Mouse (Mus musculus) spleen, postnatal 10 days (tissue): ENCODE results near the gene Cacna1d.

Experiments used
- DNase-seq, 2 experiments: peaks; one replicate each; pipeline ENCODE4 v3.0.0; 2021 to 2022; ENCODE audit warnings: low spot score in 2 of 2

Cacna1d gene

DNA sequence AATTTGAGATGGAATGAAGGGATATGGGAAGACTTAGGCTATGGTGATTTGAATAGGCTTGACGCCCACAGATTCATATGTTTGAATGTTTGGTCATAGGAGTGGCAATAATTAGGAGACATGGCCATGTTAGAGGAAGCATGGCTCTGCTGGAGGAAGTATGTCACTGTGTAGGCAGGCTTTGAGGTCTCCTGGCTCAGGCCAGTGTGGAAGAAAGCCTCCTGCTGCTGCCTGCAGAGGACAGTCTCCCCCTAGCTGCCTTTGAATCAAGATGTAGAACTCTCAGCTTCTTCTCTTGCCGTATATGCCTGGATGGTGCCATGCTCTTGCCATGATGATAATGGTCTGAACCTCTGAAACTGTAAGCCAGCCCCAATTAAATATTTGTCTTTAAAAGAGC, 120.2 kb downstream of the Cacna1d start:
- DNase-seq: no peak

DNA sequence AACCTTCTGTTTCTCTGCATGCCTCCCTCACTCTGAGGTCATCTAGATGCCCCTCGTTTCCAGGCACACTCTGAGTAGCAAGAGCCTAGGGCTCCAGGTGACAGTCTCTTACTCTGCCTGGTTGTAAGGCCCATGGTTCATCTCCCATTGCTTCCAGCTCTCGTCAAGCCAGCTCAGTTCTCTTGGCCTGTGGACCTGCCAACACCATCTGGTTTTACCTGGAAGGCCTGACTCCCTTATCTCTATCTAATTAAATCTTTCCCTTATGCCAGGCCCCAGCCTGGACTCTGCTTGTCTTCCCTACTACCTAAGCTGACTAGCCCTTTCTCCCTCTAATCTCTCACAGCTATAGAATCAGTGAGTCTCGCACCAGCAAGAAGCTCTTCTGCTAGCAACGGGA, 124.2 kb downstream of the Cacna1d start:
- DNase-seq: no peak

DNA sequence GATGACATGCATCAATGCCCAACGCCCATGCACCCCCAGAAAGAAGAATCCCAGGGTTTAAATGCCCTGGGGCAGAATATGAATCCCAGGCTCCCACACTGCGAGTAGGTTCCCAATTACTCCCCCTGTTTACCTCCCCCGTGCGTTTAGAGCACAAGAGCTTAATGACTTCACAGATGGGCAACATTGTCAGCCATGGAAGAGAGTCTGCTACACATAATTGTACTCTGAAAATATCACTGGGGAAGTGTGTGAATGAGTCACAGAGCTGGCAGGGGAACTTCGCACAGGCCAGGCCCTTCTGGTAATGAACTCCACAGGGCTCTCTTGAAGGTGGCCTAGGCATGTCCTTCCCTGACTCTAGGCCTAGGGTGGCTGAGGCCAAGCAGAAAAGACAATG, 125.4 kb downstream of the Cacna1d start:
- DNase-seq: no peak

- no peak for DNase-seq
Observed at GRCm38 (mm10) chr14:30363487-30364167, 127.6 kb downstream of the Cacna1d start.

DNA sequence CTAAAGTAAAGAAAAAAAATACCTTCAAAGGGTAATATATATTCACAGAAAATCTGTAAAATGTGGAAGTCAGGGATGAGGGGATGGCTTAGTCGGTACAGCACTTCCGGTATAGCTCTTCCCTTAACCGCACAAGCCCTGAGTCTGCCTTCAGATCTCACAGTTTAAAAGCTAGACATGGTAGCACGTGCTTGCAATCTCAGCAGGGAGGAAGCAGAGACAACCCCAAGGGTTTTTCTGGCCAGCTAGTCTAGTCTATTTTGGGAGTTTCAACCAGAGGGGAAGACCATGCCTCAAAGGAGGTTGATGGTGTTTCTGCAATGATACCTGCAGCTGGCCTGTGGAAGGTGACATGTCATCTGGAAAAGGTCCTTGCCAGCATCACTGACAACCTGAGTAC, 128.9 kb downstream of the Cacna1d start:
- DNase-seq: no peak

DNA sequence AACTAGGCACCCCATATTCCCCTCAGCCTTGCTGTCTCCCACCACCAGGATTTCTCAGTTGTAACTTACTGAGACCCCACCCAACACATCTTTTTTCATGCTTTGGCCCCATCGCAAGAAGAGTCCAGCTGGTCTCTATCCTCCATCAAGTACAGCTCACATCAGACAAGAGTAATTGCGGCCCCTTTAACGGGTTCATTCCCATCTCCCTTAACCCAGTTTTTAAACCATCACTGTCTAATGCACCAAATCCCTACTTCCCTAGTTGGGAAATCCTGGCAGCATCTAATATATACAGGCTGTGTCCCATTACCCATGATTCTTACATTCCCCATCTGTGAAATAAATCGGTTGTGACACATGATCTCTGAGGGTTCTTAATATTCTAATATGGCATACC, 130.8 kb downstream of the Cacna1d start:
- DNase-seq: no peak

DNA sequence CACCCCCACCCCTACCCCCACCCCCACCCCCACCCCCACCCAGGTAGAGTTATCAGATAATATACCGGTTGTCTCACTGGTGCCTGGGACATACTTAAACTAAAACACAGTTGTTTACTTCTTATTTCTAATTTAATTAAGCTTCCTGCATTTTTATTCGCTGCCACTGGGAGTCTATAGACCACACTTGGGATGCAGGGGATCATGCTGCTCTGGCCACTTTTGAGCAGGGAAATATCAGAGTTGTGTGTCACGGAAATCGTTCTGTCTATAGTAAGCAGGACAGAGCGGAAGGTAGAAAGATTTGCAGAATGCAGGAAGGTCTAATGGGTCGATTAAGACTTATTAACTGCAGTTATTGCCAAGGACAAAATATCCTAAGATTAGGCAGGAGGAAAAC, 131.3 kb downstream of the Cacna1d start:
- no peak for DNase-seq

DNA sequence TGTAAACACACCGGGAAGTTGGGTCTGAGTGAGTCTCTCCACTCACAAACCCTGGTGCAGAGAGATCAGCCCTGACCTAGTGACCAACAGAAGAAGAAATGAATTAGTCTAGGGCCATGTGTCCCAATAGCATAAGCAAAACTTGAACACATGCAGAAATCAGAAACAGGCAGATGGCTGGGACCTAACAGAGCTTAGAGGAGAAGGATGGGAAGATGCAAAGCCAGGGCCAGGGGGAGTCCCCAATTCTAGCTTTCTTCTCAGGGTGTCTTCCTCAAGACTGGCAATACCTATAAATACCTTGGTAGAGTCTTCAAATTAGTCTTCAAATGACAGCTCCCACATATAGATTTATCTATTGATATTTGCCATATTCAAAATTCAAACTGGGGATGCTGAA, 133.2 kb downstream of the Cacna1d start:
- DNase-seq: no peak

GRCm38 (mm10) chr14:30356456-30356855, 134.8 kb downstream of the Cacna1d start:
- DNase-seq: no peak

- no peak for DNase-seq
Observed at GRCm38 (mm10) chr14:30354761-30355160, 136.5 kb downstream of the Cacna1d start.

GRCm38 (mm10) chr14:30354127-30354463, 137.2 kb downstream of the Cacna1d start:
- no peak for DNase-seq

DNA sequence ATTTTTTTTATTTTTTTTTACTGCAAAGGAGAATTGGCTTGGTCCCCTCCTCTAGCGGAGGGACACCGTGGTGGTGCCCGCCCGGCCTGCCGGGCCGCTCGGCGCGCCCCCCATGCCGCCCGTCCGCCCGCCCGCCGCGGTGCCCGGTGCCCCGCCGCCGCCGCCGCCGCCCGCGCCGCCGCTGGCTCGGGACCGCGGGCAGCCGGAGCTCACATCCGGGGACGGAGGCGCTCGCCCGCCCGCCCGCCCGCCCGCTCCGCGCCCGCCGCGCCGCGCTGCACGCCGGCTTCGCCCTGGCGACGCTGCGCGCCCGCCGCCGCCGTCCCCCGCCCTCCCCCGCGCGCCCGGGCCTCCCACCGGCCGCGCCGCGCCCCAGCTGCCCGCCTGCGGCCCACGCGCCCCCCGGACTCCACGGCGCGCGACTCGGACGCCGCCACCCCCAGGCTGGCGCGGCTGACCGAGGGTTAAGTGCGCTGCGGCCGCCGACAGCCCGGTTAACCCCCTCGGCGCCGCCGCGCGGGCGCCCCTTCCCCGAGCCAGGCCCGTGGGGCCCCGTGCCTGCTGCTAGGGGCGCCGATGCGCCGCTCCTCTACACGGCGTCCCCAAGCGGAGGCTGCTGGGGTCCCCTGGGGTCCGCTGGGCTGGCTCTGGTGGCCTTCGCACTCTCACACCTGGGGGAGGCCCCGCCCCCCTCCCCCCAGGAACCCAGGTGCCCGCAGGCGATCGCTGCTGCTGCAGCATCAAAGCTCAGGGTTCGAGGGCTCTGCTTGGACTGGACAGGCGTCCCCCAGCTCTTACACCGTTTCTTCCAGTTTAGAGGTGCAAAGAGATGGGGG, 137.7 kb downstream of the Cacna1d start:
- DNase-seq: no peak

GRCm38 (mm10) chr14:30352951-30353270, 138.3 kb downstream of the Cacna1d start:
- no peak for DNase-seq

DNA sequence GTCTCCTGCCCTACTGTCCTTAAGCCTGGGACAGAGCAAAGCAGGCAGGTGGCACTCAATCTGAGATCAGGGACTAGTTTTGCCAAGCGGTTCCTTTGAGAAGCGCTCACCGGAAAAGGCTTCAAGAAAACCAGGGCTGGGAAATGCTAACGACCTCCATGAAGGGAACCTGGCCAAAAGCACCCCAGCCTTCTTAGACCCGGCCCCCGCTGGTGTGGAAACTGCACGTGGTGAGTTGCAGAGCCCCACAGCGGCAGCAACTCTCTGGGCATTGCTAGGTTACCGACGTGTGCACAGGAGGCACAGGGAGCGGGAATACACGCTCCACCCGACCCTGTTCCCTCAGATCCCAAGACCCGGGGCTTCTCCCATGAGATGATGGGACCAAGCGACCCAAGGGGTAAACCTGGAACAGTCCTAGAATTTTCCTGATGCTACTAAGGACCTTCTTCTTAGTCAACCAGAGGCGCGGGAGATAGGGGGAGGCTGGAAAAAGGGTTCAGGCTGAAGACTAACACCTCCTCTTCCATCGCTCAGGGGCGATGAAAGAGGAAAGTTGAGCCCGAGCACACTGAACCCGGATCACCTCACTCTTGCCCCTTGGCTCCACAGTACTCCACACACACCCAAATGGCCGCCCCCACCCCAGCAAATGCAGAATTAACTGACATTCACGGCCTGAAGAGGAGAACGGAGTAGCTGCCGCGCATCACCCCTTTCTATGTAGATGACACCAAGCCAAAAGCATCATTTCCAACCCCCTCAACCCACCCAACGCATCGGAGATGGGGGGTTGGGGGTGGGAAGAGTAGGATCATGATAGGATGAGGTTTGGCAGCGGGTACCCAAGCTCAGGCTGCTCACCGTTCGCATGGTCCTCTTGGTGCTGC, 138.9 kb downstream of the Cacna1d start:
- DNase-seq: no peak

- no peak for DNase-seq
Observed at GRCm38 (mm10) chr14:30350285-30350684, 141.0 kb downstream of the Cacna1d start.

DNA sequence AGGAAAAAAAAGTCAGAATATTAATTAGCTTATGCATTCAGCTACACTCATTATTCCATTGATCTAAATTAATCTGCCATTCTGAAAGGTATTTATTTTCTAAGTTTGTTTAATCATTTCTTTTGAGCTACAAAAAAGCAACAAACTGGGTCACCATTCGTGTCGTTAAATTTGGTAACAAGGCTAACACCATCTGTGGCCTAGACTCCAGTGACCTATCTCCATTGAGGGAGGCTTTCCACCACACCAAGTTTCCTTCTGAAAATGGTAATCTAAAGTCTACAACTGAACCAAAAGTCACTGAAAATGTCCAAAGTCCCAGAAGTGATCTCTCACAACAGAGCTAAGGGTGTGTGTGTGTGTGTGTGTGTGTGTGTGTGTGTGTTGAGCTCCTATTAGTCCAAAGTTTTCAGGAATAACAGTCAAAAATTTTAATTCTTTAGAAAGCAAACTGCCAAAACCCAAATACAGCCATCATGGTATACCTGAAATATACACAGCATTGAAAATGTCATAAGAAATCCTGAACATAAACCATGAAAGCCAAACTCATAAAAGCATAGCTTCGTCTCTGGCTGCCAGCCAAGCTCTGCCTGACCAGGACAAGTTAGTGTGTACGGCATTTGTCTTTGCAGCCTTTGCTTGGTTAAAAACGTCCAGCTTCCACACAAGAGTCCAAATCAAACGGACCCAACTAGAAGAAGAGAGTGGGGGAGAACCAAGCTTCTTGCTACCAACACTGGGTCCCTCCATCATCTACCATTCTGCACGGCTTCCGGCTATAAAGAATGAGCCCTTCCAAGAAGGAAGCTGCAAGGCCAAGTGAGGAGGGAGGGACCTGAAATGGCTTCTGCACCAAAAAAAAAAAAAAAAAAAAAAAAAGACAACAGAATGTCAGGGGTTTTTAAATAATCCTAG, 146.0 kb downstream of the Cacna1d start:
- no peak for DNase-seq

GRCm38 (mm10) chr14:30343740-30344139, 147.5 kb downstream of the Cacna1d start:
- DNase-seq: no peak

GRCm38 (mm10) chr14:30341825-30342590, 149.2 kb downstream of the Cacna1d start:
- DNase-seq: no peak

GRCm38 (mm10) chr14:30340140-30340539, 151.1 kb downstream of the Cacna1d start:
- no peak for DNase-seq

DNA sequence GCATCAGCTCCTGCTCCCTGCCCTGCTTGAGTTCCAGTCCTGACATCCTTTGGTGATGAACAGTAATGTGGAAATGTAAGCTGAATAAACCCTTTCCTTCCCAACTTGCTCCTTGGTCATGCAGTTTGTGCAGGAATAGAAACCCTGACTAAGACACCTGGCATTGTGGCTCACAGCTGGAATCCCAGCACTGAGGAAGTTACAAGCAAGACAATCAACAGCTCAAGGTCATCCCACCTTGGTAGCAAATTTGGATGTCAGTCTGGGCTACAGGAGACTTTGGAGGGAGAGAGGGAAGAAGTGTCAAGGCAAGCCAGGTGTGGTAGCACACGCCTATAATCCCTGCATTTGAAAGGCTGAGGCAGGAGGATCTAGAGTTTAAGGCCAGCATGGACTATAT, 159.4 kb downstream of the Cacna1d start:
- no peak for DNase-seq
